Mouse (Mus musculus) gastrocnemius, postnatal 4 days (tissue): ENCODE data around the gene Igdcc3. TPM values are rescaled to one million over a fixed set of nuclear protein-coding genes. Genes with fewer than 3 reads are reported as not detected.
A peak's percentile ranks its signal among the peaks of the same experiment; 100 is the strongest.

ENCODE experiments used
- DNase-seq, 2 experiments: peaks; one replicate each; pipeline ENCODE4 v3.0.0; 2021 to 2022; ENCODE audit warnings: low spot score in 2 of 2, mixed read lengths in 2 of 2
- long read RNA-seq, 2 experiments: library from polyadenylated mRNA; stranded (forward); transcript quantifications; one replicate each; pipeline ENCODE4 v2.0.0; 2021
- total RNA-seq, 2 experiments: library from RNA; stranded (reverse); gene quantifications; 2 replicates each; pipeline ENCODE4 v1.2.3; 2021

The Igdcc3 gene
- total RNA-seq, result under 1 TPM; 0.88 to 0.91 TPM
- long read RNA-seq, experiment 1, partial matches to known transcripts, result 0 of 1 reads
- long read RNA-seq, experiment 1, other reads (novel, unspliced or antisense), result 1 of 1 reads
- long read RNA-seq, experiment 2, partial matches to known transcripts, result 0 of 2 reads
- long read RNA-seq, experiment 2, other reads (novel, unspliced or antisense), result 0 of 2 reads

DNA sequence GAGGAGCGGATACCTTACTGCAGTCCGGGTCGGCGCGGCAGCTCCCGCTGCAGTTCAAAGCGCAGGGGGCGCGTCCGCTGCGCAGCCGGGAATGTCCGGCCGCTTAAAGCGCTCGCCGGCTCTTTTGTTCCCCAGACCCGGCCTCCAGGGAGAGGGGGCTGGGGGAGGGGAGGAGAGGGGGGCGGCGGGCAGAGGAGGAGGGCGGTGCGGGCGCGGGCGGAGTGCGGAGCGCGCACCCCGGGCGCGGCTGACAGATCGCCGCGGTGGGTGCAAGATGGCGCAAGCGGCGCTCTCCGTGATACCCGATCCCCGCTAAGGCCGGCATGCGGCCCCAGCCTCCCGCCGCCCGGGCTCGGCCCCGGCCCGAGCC lies at the start of gene Igdcc3:
Gene Igdcc3, plus strand, starts transcription at position 254 of the 370 bp plus-strand sequence.
- DNase-seq, result no peak

DNA sequence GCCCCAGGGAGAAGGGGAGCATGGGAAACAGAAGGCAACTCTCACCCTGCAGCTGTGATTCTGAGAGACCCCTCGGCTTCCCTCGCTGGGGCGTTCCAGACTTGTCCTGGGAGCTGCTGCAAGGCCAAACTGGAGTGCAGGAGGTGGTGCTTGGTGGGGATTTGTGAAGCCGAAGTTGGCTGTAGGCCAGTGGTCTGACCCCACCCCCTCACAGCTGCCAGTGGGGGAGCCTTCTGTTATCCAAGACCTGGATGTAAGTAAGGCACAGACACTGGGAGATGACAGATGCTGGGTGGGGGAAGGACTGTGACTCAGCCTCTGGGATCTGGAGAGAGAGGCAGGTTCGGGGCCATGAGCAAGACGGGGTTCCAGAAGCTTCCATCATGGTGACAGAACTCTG lies 46.8 kb upstream of the Igdcc3 start:
- DNase-seq, result peak; percentile 84 to 91

DNA sequence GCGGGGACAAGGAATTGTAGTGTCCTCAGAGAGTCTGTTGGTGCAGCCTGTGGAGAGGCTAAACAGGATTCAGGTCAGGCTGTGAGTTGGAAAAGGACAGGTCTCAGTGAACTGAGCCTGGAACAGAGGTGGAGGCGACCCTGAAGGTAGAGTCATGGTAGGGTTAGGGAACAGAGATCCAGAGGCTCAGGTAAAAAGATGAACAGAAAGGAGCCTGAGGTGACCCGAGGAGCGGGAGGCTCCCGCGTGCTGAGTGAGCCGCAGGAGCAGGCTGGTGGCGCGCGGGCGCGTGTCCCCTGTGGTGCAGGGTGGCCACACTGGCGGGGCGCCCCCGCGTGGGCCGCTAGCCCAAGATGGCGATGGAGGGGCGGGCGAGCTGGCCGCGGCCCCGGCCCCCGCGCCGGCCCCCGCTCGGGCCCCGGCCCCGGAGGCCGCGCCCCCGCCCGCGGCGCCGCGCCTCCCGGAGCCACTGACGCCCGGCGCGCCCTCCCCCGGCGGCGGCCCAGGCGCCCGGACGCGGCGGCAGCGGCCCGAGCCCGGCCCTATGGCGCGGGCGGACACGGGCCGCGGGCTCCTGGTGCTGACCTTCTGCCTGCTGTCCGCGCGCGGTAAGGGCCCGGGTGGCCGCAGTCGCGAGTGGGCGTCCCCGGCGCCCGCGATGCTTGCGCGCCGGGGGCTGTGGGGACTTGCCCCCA lies 39.9 kb upstream of the Igdcc3 start, which contains the start of gene Igdcc4:
Gene Igdcc4, plus strand, starts transcription at position 496 of the 695 bp plus-strand sequence.
- peak; percentile 44 to 58 for DNase-seq

DNA sequence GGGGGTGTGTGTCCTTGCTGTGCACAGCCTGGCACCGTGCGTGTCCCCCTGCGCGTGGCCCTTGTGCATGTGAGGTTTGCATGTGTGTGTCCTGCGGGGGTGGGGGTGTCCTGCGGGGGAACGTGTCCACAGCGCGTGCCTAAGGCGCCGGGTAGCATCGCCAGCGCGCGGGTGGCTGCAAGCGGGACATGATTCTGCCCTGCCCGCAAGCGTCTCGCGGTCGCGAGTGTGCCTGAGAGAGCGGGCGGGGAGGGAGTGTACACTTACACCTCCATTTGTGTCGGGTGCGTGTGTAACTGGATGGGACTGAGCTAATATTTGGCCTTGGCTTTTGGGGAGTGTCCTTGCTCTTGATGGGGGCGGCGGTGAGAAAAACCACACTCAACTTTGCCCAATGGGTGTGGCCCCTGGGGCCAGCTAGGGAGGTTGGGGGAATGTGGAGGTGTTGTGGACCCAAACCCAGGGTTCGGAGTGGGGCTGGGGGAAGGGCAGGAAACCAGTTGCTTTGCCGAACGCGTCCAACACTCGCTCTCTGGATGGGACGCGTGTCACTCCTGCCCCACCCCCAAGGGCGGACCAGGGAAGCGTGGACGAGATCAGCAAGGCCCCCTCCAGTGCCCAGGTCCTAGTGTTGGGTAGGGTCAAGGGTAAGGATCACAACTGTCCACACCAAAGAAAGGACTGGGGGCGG lies 39.2 kb upstream of the Igdcc3 start:
- DNase-seq, result peak in 1 of 2 experiments; percentile 84

DNA sequence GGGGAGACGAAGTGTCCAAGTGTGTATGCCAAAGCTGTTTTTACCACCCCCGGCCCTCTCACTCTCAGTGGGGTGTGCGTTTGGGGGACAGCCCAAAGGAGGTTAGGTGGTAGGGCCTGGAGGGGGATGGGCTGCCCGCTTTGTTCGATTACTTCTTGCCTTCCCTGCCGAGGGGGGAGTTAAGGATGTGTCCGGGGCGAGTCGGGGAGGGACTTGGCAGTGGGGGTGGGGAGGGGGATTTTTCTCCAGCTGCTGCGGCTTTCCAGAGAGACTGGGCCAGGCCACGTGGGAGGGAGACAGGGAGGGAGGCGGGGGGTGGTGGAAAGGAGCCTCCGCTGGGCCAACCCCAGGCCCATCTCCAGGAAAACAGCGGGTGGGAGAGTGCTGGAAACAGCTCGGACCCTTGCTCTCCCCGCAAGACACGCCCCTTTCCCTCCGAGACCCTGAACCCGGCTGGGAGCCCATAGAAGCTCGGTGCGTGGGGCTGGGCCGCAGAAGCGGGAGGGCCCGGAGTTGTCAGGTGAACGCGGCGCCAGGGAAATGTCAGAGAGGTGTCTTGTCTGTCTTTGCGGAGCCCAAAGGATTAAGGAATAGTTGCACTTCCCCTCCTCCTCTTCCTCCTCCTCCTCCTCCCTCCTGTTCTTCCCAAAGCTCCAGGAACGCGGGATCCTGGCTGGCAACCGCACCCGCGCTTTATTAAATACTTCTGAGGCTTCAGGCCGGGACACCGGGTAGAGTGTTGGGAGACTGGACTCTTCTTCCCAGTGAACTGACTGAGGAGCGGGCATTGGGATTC lies 38.4 kb upstream of the Igdcc3 start:
- peak; percentile 60 to 78 for DNase-seq

DNA sequence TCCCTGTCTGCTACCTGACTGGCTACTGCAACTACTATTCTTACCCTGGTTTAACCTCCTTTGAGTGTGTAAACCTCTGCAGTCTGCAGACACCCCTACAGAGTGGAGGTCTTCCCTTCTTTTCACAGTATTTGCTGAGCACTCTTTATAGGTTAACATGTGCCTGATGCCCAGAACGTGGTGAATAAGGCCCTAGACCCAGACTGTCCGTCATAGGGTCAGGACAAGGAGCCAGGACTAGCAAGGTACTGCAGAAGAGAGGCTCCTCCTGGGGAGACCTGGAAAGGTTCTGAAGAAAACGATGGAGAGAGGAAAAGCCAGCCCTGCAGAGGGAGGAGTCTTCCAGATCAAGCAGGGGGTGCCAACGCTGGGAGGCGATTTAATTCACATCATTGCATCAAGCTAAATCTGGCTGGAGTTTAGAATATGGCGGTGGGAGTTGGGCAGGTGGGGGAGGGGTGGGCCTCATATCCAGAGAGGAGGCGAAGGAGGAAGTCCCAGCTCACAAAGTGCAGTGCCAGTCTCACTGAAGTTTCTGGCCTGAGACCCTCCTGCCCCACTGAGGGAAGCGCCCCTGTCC lies 37.7 kb upstream of the Igdcc3 start:
- DNase-seq, result no peak

DNA sequence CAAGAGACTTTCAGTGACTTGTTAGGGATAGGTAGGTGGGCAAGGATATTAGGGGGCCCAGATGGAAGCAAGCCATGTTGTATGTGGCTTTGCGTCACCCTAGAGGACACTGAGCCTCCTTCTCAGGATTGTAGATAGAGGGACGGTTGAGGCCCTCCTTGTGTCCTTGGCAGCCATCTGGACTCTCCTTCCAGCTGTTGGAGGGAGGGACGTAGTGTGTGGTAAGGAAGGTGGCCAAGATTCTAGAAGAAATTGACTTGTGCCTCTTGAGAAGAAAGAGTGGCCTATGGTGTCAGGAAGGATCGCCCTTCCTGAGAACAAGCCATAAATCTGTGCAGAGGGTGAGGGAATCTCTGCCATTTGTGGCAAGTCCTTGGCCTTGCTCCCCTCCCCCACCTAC lies 34.2 kb upstream of the Igdcc3 start:
- DNase-seq, result no peak

DNA sequence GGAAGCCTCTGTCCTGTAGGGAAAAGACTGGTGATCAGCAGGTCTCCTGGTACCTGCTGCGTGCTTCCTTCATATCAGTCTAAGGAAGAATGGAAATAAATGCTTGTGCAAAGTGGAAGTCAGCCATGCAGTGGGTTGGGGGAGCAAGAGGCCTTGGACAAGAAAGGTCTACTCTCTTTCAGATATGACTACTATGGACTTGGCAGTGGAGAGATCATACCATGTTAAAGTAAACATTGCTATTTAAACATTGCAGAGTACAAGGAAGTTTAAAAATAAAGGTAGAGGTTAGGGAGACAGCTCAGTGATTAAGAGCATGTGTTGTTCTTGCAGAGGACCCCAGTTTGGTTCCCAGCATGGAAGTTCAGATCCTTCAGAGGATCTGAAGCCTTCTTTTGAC lies 33.1 kb upstream of the Igdcc3 start:
- DNase-seq, result no peak

DNA sequence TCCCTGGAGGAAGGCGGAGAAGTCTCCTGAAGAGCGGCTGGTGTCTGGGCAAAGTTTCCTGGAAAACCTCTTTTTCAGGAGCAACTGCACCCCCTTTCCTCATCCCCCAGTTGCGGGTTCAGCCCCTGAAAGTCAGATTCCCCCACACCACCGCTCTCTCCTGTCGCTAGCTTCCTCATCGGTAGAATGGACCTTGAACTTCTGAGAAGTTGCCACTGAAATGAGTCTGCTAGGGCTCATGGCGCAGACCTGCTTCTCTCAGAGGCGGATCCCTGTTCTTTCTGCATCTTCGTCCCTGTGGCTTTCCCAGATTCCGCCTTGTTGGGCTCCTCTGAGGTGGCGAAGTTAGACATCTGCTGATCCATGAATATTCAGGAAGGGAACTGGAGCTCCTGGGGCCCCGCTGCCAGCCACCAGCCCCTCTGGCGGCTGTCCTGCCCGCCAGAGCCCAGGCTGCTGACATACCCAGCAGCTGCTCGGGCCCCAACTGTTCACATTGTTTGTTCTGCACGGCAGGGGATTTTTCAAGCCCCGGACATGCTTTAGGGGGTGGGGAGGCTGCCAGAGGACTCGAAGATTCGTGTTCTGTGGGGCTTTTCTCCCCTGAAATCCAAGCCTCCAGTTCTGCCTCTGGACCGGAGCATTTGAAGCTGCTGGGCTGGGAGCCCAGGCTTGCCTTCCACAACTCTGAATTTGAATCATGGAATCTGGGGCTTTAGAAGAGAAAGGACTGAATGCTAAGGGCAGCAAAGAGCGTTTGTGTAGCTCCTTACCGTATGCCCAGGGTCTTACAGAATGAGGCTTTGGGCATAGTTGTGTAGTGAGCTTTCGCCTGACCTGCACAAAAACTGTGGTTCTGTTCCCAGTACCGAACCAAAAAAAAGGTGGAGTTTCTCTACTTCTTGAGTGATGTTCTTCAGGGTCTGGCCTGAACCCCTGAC lies 31.6 kb upstream of the Igdcc3 start:
- DNase-seq, result peak; percentile 36 to 67

DNA sequence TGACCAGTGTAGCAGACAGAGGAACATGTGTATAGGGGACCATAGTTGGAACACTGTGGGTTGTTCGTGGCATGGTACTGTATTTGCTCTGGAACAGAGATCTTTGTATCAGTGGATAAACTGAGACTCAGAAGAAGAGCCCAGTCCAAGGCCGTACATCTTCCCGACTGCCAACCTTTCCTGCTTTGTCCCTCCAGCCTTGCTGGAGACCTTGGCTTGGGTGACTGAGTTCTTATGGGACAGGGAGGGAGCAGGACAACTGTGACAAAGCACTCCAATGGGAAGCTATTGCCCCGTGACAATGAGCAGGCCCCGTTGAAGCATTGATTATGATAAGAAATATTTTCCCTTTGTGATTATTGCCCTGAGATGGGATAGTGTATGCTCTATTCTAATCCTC lies 29.3 kb upstream of the Igdcc3 start:
- DNase-seq, result no peak

DNA sequence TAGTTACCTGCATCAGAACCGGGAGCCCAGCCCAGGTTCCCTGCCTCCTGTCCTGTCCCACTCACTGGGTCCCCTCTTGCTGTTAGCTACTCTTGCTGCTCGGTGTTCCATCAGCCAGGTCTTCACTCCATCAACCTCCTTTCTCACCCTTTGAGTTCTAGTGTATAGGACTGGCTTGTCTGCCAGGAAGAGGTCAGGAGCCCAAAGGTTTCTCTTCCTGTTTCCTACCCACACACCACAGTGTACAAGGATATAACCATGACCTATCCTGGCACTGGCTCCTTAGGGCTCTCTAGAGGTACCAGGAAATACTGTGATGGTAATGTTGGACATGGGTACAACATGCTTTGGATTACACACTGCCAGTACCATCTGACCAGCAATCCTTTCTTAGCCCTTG lies 27.3 kb upstream of the Igdcc3 start:
- DNase-seq, result no peak

DNA sequence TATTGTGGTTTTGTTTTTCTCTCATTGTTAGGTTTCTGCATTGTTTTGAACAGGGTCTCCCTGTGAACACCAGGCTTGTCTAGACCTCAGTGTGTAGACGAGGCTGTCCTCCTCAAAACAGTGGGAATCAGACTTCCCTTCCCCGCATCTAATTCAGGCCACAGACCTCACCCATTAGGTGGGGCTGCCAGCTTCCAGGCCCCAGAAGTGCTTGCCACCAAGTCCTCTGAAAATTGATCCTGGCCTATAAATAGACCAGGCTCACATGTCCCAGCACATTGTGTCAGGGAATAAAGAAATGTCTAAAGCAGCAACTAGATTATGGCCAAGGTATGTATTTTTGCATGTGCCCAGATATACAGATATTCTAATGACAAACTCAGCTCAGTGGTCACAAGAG lies 25.1 kb upstream of the Igdcc3 start:
- no peak for DNase-seq

DNA sequence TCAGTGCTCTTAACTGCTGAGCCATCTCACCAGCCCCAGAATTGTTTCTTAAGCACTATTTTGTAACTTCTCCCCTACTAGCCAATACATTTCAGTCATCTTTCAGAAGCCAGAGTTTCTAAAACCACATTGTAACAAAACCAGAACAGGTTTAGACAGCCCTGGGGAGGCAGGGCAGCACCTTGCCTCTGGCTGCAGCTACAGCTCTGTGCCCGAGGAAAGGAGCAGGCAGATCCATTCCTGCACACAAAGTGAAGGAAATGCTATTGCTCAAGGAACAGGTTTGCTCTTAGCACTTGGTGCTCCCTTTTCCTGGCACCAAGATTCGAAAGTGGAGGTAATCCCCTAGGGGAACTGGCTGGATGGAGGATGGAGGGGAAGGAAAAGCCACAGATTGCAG lies 23.5 kb upstream of the Igdcc3 start:
- no peak for DNase-seq

DNA sequence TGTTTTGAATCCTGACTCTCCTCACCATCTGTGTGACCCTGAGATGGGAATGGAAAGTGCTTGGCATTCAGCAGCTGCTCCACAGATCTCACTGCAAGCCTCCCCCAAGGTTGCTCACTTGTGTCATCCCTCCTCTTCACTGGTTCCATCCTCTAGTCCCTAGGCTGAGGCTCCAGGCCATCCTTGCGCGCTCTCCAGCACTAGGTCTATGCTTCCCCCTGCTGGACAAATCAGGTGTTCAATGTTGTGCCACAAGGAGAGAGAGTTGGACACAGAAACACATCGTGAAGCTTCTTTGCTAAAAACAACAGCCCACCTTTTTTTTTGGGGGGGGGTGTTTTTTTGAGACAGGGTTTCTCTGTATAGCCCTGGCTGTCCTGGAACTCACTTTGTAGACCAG lies 20.1 kb upstream of the Igdcc3 start:
- peak in 1 of 2 experiments; percentile 77 for DNase-seq

DNA sequence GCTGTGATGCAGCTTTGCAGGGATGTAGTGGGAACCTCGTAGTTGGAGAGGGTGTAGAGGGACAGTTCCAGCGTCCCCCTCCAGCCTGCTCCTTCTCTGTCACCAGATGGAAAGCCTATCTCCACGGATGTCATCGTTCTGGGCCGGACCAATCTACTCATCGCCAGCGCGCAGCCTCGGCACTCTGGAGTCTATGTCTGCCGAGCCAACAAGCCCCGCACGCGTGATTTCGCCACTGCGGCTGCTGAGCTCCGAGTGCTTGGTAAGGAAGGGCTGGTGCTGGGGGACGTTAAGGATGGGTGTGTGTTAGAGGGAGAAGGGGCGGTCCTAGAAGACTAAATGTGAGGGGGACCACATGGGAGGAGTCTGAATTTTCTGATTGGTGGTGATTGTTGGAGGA lies 18.4 kb upstream of the Igdcc3 start:
- no peak for DNase-seq

DNA sequence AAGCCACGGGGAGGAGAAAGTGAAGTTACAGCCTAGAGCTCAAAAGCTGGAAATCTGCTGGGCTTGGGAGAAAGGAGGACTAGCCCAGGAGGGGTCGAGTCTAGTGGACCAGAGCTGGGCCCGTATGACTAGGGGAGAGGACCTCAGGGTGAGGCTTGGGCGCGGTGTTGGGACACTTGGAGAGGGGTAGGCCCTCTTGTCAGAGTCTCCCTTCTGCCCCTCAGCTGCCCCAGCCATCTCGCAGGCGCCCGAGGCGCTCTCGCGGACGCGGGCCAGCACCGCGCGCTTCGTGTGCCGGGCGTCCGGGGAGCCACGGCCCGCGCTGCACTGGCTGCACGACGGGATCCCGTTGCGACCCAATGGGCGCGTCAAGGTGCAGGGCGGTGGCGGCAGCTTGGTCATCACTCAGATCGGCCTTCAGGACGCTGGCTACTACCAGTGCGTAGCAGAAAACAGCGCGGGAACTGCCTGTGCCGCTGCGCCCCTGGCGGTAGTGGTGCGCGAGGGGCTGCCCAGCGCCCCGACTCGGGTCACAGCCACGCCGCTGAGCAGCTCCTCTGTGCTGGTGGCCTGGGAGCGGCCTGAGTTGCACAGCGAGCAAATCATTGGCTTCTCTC lies 17.3 kb upstream of the Igdcc3 start:
- no peak for DNase-seq

DNA sequence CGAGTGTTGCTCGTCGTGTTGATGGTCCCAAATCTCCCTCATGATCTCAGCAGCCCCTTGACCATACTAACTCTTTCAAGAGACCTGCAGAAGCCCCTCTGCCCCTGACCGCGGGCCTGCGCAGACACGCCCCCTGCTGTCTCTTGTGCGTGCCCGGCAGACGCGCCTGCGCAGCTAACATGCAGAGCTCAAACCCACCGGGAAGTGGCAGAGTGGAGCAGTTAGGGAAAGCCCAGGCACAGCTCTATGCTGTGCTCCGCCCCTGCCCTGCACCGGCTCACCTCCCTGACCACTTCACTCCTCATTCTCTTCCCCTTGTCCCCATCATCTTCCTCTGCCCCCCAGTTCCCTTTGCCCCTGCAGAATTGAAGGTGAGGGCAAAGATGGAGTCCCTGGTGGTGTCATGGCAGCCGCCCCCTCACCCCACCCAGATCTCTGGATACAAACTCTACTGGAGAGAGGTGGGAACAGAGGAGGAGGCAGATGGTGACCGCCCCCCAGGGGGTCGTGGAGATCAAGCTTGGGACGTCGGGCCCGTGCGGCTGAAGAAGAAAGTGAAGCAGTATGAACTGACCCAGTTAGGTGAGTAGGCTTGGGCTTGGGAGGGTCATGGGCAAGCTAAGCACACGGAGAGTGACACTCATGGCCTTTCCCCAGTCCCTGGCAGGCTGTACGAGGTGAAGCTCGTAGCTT lies 12.7 kb upstream of the Igdcc3 start:
- no peak for DNase-seq

DNA sequence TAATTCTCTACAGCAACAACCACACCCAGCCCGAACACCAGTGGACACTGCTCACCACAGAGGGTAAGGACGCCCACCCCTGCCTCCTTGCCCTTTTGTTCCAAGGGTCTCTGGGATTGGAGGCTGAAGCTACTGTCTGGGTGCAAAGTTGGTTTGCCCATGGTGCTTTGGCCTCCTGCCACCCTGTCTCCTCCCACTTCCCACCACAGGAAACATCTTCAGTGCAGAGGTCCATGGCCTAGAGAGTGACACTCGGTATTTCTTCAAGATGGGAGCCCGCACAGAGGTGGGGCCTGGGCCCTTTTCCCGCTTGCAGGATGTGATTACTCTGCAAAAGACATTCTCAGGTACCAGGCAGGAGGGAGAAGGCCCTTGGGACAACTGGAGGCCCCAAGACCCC lies 9.3 kb upstream of the Igdcc3 start:
- no peak for DNase-seq

DNA sequence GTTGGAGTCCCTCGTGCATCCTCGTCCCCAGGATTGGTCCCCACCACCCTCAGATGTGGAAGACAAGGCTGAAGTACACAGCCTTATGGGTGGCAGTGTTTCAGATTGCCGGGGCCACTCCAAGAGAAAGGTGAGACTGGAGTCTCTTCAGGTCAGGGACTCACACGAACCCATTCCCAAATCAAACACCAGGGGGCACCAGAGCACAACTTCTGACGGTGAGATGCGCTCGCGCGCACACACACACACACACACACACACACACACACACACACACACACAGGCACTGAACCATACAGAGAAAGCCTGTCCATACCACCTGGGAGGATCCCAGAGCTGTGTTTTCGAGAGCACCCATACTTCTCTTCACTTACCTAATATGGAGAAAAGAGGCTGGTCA lies 7.2 kb upstream of the Igdcc3 start:
- peak in 1 of 2 experiments; percentile 76 for DNase-seq
